Mouse (Mus musculus) hematopoietic stem cell, adult 5-6 weeks (primary cell): Measurements from ENCODE around the gene Rhoj. TPM values are rescaled to one million over a fixed set of nuclear protein-coding genes. Genes with fewer than 3 reads are reported as not detected.
"Not testable (repeated sequence)": the region's sequence is repeated elsewhere in the genome, so short reads cannot be mapped to it uniquely, and the experiment has no call there.

Experiments used
- ATAC-seq, 2 experiments: fragments of 125-278 bp in 1 of 2; replicated peaks in 1 of 2; 2 replicates each; pipeline ENCODE4 v1.8.0; 2016 to 2017; ENCODE audit warnings: inconsistent platforms in 2 of 2, mild to moderate bottlenecking in 2 of 2, moderate number of reproducible peaks in 2 of 2, low read depth in 1 of 2, moderate TSS enrichment in 1 of 2; ENCODE audit not compliant: low FRiP score in 2 of 2, poor library complexity in 2 of 2, severe bottlenecking in 2 of 2, insufficient read depth in 1 of 2, low TSS enrichment in 1 of 2
- total RNA-seq: library from RNA; stranded (forward); fragments of 172-1452, 232-1000 nt; gene quantifications from 2 replicates; pipeline ENCODE4 v1.2.3, GENCODE M21; 2017

Gene Rhoj
- total RNA-seq, 1 experiment from 2014 or later: 1.0 TPM

- ATAC-seq: no peak
Observed at GRCm38 (mm10) chr12:75329188-75329587, 21.1 kb downstream of the Rhoj start.

- no peak for ATAC-seq
Observed at GRCm38 (mm10) chr12:75339894-75340293, 31.8 kb downstream of the Rhoj start.

GRCm38 (mm10) chr12:75340331-75340730, 32.2 kb downstream of the Rhoj start:
- ATAC-seq: no peak

- no peak for ATAC-seq
Observed at GRCm38 (mm10) chr12:75348551-75348950, 40.4 kb downstream of the Rhoj start.

- ATAC-seq: not testable (repeated sequence)
Observed at GRCm38 (mm10) chr12:75349537-75349936, 41.4 kb downstream of the Rhoj start.

GRCm38 (mm10) chr12:75350750-75351149, 42.6 kb downstream of the Rhoj start:
- ATAC-seq: no peak

GRCm38 (mm10) chr12:75351846-75352245, 43.7 kb downstream of the Rhoj start:
- no peak for ATAC-seq

- no peak for ATAC-seq
Observed at GRCm38 (mm10) chr12:75352410-75352809, 44.3 kb downstream of the Rhoj start.

GRCm38 (mm10) chr12:75354354-75354753, 46.2 kb downstream of the Rhoj start:
- no peak for ATAC-seq

GRCm38 (mm10) chr12:75357781-75358180, 49.7 kb downstream of the Rhoj start:
- no peak for ATAC-seq

- ATAC-seq: no peak
Observed at GRCm38 (mm10) chr12:75358714-75359113, 50.6 kb downstream of the Rhoj start.

- no peak for ATAC-seq
Observed at GRCm38 (mm10) chr12:75359500-75359899, 51.4 kb downstream of the Rhoj start.

- ATAC-seq: no peak
Observed at GRCm38 (mm10) chr12:75359921-75360482, 51.9 kb downstream of the Rhoj start.

- ATAC-seq: no peak
Observed at GRCm38 (mm10) chr12:75362456-75362855, 54.3 kb downstream of the Rhoj start.

GRCm38 (mm10) chr12:75364416-75364815, 56.3 kb downstream of the Rhoj start:
- no peak for ATAC-seq

- no peak for ATAC-seq
Observed at GRCm38 (mm10) chr12:75365621-75366124, 57.6 kb downstream of the Rhoj start.

- no peak for ATAC-seq
Observed at GRCm38 (mm10) chr12:75367371-75367770, 59.2 kb downstream of the Rhoj start.

- ATAC-seq: no peak
Observed at GRCm38 (mm10) chr12:75368527-75368926, 60.4 kb downstream of the Rhoj start.

GRCm38 (mm10) chr12:75369418-75369851, 61.3 kb downstream of the Rhoj start:
- ATAC-seq: no peak
